Mouse (Mus musculus): ENCODE results near the gene Endou.

- TF ChIP-seq POLR2A (IDR thresholded peaks at IDR 0.05; ENCODE audit: low read depth, low read length) (no peak), CTCF (IDR thresholded peaks at IDR 0.05; ENCODE audit: extremely low read depth, insufficient read length, insufficient replicate concordance, low read depth, low read length) (no peak)
Measured at GRCm38 (mm10) chr15:97773108-97773507, 42.0 kb upstream of the Endou start.

Measured in small intestine, adult 2 months (tissue).